Mouse (Mus musculus): Measurements from ENCODE around the gene Apba2. TPM values are rescaled to one million over a fixed set of nuclear protein-coding genes. Genes with fewer than 3 reads are reported as not detected.

Apba2 gene
- polyA plus RNA-seq, 1 experiment from 2014 or later, result 3.2 TPM

GRCm38 (mm10) chr7:64728181-64728591 lies 226.7 kb downstream of the Apba2 start:
- no peaks in the 10 kb centered on the region for H3K9me3 ChIP-seq (ENCODE audit: low read length)
- no peak for ATAC-seq (ENCODE audit: low FRiP score, low TSS enrichment)
- no peak overlapping the region for H3K9ac ChIP-seq (replicated peaks; ENCODE audit: low read length)
- WGBS, result 81% methylated on average over 5 of the region's 5 CpGs
- H3K4me1 ChIP-seq (ENCODE audit: insufficient read depth, low read length), result no peaks in the 10 kb centered on the region
- H3K36me3 ChIP-seq (ENCODE audit: insufficient read depth, low read length), result no peaks in the 10 kb centered on the region
- no peak overlapping the region for H3K4me3 ChIP-seq (ENCODE audit: low read length)
- no peak overlapping the region for H3K27ac ChIP-seq (ENCODE audit: low read length)
- H3K4me2 ChIP-seq (replicated peaks; ENCODE audit: low read depth, low read length), result no peak overlapping the region
- H3K27me3 ChIP-seq (ENCODE audit: insufficient read depth, low read length), result no peaks in the 10 kb centered on the region

GRCm38 (mm10) chr7:64728816-64729215 lies 227.3 kb downstream of the Apba2 start:
- Histone ChIP-seq H3K4me3 (ENCODE audit: low read length) (no peak overlapping the region), H3K36me3 (ENCODE audit: insufficient read depth, low read length) (no peaks in the 10 kb centered on the region), H3K4me2 (replicated peaks; ENCODE audit: low read depth, low read length) (no peak overlapping the region), H3K4me1 (ENCODE audit: insufficient read depth, low read length) (no peaks in the 10 kb centered on the region), H3K9me3 (ENCODE audit: low read length) (no peaks in the 10 kb centered on the region), H3K27me3 (ENCODE audit: insufficient read depth, low read length) (no peaks in the 10 kb centered on the region), H3K9ac (replicated peaks; ENCODE audit: low read length) (no peak overlapping the region), H3K27ac (ENCODE audit: low read length) (no peak overlapping the region)
- WGBS, result 55% methylated on average over 3 of the region's 3 CpGs
- ATAC-seq (ENCODE audit: low FRiP score, low TSS enrichment), result no peak

GRCm38 (mm10) chr7:64729785-64730184 lies 228.3 kb downstream of the Apba2 start:
- no peaks in the 10 kb centered on the region for H3K27me3 ChIP-seq (ENCODE audit: insufficient read depth, low read length)
- H3K27ac ChIP-seq (ENCODE audit: low read length), result no peak overlapping the region
- no peak overlapping the region for H3K4me3 ChIP-seq (ENCODE audit: low read length)
- no peak overlapping the region for H3K9ac ChIP-seq (replicated peaks; ENCODE audit: low read length)
- ATAC-seq (ENCODE audit: low FRiP score, low TSS enrichment), result peak; percentile 28; the same call in 1 of the 2 replicates
- no peaks in the 10 kb centered on the region for H3K4me1 ChIP-seq (ENCODE audit: insufficient read depth, low read length)
- no peaks in the 10 kb centered on the region for H3K36me3 ChIP-seq (ENCODE audit: insufficient read depth, low read length)
- 28% methylated on average over 7 of the region's 7 CpGs for WGBS
- H3K9me3 ChIP-seq (ENCODE audit: low read length), result no peaks in the 10 kb centered on the region
- H3K4me2 ChIP-seq (replicated peaks; ENCODE audit: low read depth, low read length), result no peak overlapping the region

GRCm38 (mm10) chr7:64739131-64739530 lies 237.6 kb downstream of the Apba2 start:
- Histone ChIP-seq H3K27me3 (ENCODE audit: insufficient read depth, low read length) (no peaks in the 10 kb centered on the region), H3K9me3 (ENCODE audit: low read length) (no peaks in the 10 kb centered on the region), H3K27ac (ENCODE audit: low read length) (no peak overlapping the region), H3K4me2 (replicated peaks; ENCODE audit: low read depth, low read length) (no peak overlapping the region), H3K36me3 (ENCODE audit: insufficient read depth, low read length) (no peaks in the 10 kb centered on the region), H3K4me3 (ENCODE audit: low read length) (no peak overlapping the region), H3K9ac (replicated peaks; ENCODE audit: low read length) (no peak overlapping the region), H3K4me1 (ENCODE audit: insufficient read depth, low read length) (no peaks in the 10 kb centered on the region)
- no peak for ATAC-seq (ENCODE audit: low FRiP score, low TSS enrichment)
- 75% methylated on average over 11 of the region's 11 CpGs for WGBS

GRCm38 (mm10) chr7:64741333-64742307 lies 240.1 kb downstream of the Apba2 start:
- no peak overlapping the region for H3K4me2 ChIP-seq (replicated peaks; ENCODE audit: low read depth, low read length)
- no peaks in the 10 kb centered on the region for H3K27me3 ChIP-seq (ENCODE audit: insufficient read depth, low read length)
- peak; percentile 82; the same call in 1 of the 2 replicates for ATAC-seq (ENCODE audit: low FRiP score, low TSS enrichment)
- no peaks in the 10 kb centered on the region for H3K4me1 ChIP-seq (ENCODE audit: insufficient read depth, low read length)
- WGBS, result 27% methylated on average over 8 of the region's 8 CpGs
- no peak overlapping the region for H3K27ac ChIP-seq (ENCODE audit: low read length)
- no peak overlapping the region for H3K4me3 ChIP-seq (ENCODE audit: low read length)
- no peak overlapping the region for H3K9ac ChIP-seq (replicated peaks; ENCODE audit: low read length)
- H3K9me3 ChIP-seq (ENCODE audit: low read length), result no peaks in the 10 kb centered on the region
- no peaks in the 10 kb centered on the region for H3K36me3 ChIP-seq (ENCODE audit: insufficient read depth, low read length)

- Histone ChIP-seq H3K27me3 (ENCODE audit: insufficient read depth, low read length) (no peaks in the 10 kb centered on the region), H3K9ac (replicated peaks; ENCODE audit: low read length) (no peak overlapping the region), H3K9me3 (ENCODE audit: low read length) (no peaks in the 10 kb centered on the region), H3K4me3 (ENCODE audit: low read length) (no peak overlapping the region), H3K4me1 (ENCODE audit: insufficient read depth, low read length) (no peaks in the 10 kb centered on the region), H3K36me3 (ENCODE audit: insufficient read depth, low read length) (no peaks in the 10 kb centered on the region), H3K4me2 (replicated peaks; ENCODE audit: low read depth, low read length) (no peak overlapping the region), H3K27ac (ENCODE audit: low read length) (no peak overlapping the region)
- WGBS, result 89% methylated on average over 7 of the region's 7 CpGs
- no peak for ATAC-seq (ENCODE audit: low FRiP score, low TSS enrichment)
Measured at GRCm38 (mm10) chr7:64743610-64744009, 242.1 kb downstream of the Apba2 start.

- no peaks in the 10 kb centered on the region for H3K9me3 ChIP-seq (ENCODE audit: low read length)
- no peak overlapping the region for H3K27ac ChIP-seq (ENCODE audit: low read length)
- H3K4me2 ChIP-seq (replicated peaks; ENCODE audit: low read depth, low read length), result no peak overlapping the region
- H3K27me3 ChIP-seq (ENCODE audit: insufficient read depth, low read length), result no peaks in the 10 kb centered on the region
- no peaks in the 10 kb centered on the region for H3K36me3 ChIP-seq (ENCODE audit: insufficient read depth, low read length)
- no peak overlapping the region for H3K9ac ChIP-seq (replicated peaks; ENCODE audit: low read length)
- peak; percentile 62; the same call in 1 of the 2 replicates for ATAC-seq (ENCODE audit: low FRiP score, low TSS enrichment)
- no peak overlapping the region for H3K4me3 ChIP-seq (ENCODE audit: low read length)
- WGBS, result 27% methylated on average over 5 of the region's 5 CpGs
- peaks cover 6% of the 10 kb centered on the region; the same call in 1 of the 2 replicates for H3K4me1 ChIP-seq (ENCODE audit: insufficient read depth, low read length)
Measured at GRCm38 (mm10) chr7:64751465-64751864, 250.0 kb downstream of the Apba2 start.

GRCm38 (mm10) chr7:64752133-64752532 lies 250.6 kb downstream of the Apba2 start:
- Histone ChIP-seq H3K27me3 (ENCODE audit: insufficient read depth, low read length) (no peaks in the 10 kb centered on the region), H3K36me3 (ENCODE audit: insufficient read depth, low read length) (no peaks in the 10 kb centered on the region), H3K9me3 (ENCODE audit: low read length) (no peaks in the 10 kb centered on the region), H3K4me1 (ENCODE audit: insufficient read depth, low read length) (peaks cover 6% of the 10 kb centered on the region; the same call in 1 of the 2 replicates), H3K9ac (replicated peaks; ENCODE audit: low read length) (no peak overlapping the region), H3K4me2 (replicated peaks; ENCODE audit: low read depth, low read length) (no peak overlapping the region), H3K4me3 (ENCODE audit: low read length) (no peak overlapping the region), H3K27ac (ENCODE audit: low read length) (no peak overlapping the region)
- no peak for ATAC-seq (ENCODE audit: low FRiP score, low TSS enrichment)
- WGBS, result 86% methylated on average over 7 of the region's 7 CpGs

- WGBS, result 24% methylated on average over 6 of the region's 6 CpGs
- no peak overlapping the region for H3K27ac ChIP-seq (ENCODE audit: low read length)
- H3K4me3 ChIP-seq (ENCODE audit: low read length), result no peak overlapping the region
- ATAC-seq (ENCODE audit: low FRiP score, low TSS enrichment), result no peak
- H3K9ac ChIP-seq (replicated peaks; ENCODE audit: low read length), result no peak overlapping the region
- no peak overlapping the region for H3K4me2 ChIP-seq (replicated peaks; ENCODE audit: low read depth, low read length)
- H3K4me1 ChIP-seq (ENCODE audit: insufficient read depth, low read length), result peaks cover 6% of the 10 kb centered on the region; the same call in 1 of the 2 replicates
- no peaks in the 10 kb centered on the region for H3K36me3 ChIP-seq (ENCODE audit: insufficient read depth, low read length)
- no peaks in the 10 kb centered on the region for H3K9me3 ChIP-seq (ENCODE audit: low read length)
- no peaks in the 10 kb centered on the region for H3K27me3 ChIP-seq (ENCODE audit: insufficient read depth, low read length)
Measured at GRCm38 (mm10) chr7:64753678-64754077, 252.2 kb downstream of the Apba2 start.

- no peaks in the 10 kb centered on the region for H3K9me3 ChIP-seq (ENCODE audit: low read length)
- H3K27ac ChIP-seq (ENCODE audit: low read length), result no peak overlapping the region
- no peak overlapping the region for H3K4me3 ChIP-seq (ENCODE audit: low read length)
- H3K4me2 ChIP-seq (replicated peaks; ENCODE audit: low read depth, low read length), result no peak overlapping the region
- ATAC-seq (ENCODE audit: low FRiP score, low TSS enrichment), result no peak
- H3K9ac ChIP-seq (replicated peaks; ENCODE audit: low read length), result no peak overlapping the region
- no peaks in the 10 kb centered on the region for H3K36me3 ChIP-seq (ENCODE audit: insufficient read depth, low read length)
- 30% methylated on average over 7 of the region's 7 CpGs for WGBS
- no peaks in the 10 kb centered on the region for H3K27me3 ChIP-seq (ENCODE audit: insufficient read depth, low read length)
- H3K4me1 ChIP-seq (ENCODE audit: insufficient read depth, low read length), result peaks cover 6% of the 10 kb centered on the region; the same call in 1 of the 2 replicates
Measured at GRCm38 (mm10) chr7:64754161-64754560, 252.7 kb downstream of the Apba2 start.

All from kidney, embryonic 16.5 days (tissue).